Mouse (Mus musculus) kidney, adult 2 months (tissue): Measurements from ENCODE around the gene Olfr738.

ENCODE experiments used
- CTCF ChIP-seq: fragments of 200-500 bp; conservative IDR thresholded peaks from 2 replicates; pipeline ENCODE4 v1.5.1; 2011; ENCODE audit warnings: low read depth, mild to moderate bottlenecking, control low read depth, low read length, moderate library complexity, mixed read lengths; ENCODE audit not compliant: insufficient read depth, insufficient read length
- POLR2A ChIP-seq: fragments of 200-500 bp; IDR thresholded peaks from one replicate; pipeline ENCODE4 v1.6.1; 2011; ENCODE audit warnings: low read depth, low read length, control low read depth

DNA sequence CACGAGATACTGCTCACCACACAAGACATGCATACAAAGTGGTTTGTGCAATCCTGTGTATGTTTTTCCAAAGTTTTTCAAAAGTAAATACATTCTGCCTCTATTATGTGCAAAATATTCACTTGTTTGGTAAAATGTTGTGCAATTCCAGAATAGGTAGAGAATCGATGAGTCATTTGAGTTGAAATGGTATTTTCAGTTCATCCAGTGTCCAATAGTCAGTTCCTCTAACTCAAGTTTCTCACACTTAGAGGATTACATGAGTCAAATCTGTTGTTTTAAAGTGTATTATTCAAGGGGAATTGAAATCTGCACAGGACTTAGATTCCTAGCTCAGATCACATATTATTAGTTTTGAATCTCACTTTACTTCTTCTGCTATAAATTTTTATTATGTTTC, 43.8 kb upstream of the Olfr738 start:
- TF ChIP-seq POLR2A: no peak
- no peak for TF ChIP-seq CTCF
